Mouse (Mus musculus) cerebellum, postnatal 14 days (tissue): ENCODE results near the gene Cstad.

Source experiments
- DNase-seq, 2 experiments: peaks; one replicate each; pipeline ENCODE4 v3.0.0; 2021; ENCODE audit warnings: mixed read lengths in 2 of 2

Cstad gene

GRCm38 (mm10) chr2:30629860-30630259 is 35.0 kb downstream of the Cstad start:
- DNase-seq, result no peak

DNA sequence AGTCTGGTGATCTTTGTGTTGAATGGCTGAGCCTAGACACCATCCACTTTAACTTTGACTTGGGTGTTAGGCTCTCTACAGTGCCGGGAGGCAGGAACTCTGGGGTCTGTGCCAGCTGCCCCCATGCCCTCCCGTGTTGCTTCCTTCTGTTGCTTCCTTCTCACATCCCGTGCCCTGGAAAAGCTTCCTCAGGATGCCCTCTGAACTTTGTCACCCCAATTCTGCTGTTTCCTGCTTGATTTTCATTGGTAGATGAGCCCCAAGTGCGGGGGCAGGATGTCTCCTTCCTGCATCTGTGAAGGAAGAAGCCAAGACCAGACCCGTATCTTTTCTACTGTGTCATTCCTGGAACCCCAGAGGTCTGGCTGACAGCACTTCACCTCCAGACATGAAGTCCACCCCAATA is 41.4 kb downstream of the Cstad start:
- peak in 1 of 2 experiments; percentile 55 for DNase-seq

DNA sequence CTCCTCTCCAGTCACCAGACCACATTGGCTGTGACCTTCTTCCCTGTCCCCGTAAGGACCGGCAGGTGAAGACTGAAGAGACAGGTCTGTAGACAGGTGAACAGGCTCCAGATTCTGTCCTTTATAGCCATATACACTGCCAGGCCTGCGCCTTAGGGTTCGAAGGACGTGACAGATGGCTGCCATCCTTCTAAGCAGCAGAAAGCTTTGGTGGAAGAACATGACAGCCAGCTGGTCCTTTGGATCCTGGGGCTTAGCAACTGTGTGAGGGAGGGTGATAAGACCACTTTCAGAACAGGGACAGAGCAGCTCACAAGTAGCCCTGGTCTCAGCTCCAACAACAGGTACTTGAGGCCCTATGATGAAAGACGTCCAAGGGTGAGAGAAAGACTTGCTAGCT is 43.2 kb downstream of the Cstad start:
- peak; percentile 49 to 64 for DNase-seq

DNA sequence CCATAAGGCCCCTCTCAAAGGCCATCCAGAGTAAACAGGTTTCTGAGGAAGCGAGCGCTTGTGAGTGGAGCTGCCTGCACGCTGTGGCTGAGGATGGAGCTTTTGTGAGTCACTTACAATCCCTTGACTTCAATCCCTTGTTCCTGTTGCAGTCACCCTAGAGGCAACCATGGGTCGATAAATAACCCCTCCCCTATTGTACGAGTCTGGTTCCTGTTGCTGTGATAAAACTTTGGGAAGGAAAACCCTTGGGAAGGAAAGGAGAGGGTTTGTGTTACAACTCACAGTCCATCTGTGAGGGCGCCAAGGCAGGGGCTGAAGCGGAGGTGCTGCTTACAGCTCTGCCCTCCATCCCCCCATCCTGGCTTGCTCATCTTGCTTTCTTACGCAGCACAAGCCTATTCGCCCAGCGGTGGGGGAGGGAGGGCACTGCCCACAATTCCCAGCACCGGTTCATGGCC is 45.2 kb downstream of the Cstad start:
- peak; percentile 68 to 76 for DNase-seq

GRCm38 (mm10) chr2:30642810-30643209 is 48.0 kb downstream of the Cstad start:
- DNase-seq, result no peak

DNA sequence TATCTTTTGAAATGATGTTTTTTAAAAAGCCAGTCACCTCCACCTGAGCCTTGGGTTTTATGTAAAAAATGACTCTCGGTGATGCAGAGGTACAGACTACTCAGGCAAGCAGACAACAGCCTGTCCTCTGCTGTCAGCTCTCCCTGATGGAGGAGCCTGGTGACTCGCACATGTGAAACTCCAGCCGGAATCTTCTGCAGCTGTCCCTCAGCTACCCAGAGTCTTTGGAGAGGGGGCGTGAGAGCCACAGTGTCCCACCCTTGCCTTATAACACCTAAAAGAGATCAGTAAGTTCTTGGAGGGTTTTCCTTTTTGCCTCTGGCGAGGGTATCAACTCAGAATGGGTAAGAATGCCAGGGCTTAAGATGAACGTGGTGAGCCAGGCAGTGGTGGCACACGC is 48.6 kb downstream of the Cstad start:
- no peak for DNase-seq

- peak; percentile 82 to 87 for DNase-seq
Measured at GRCm38 (mm10) chr2:30646833-30647232, 52.0 kb downstream of the Cstad start.

GRCm38 (mm10) chr2:30647303-30647881 is 52.6 kb downstream of the Cstad start:
- DNase-seq, result no peak

DNA sequence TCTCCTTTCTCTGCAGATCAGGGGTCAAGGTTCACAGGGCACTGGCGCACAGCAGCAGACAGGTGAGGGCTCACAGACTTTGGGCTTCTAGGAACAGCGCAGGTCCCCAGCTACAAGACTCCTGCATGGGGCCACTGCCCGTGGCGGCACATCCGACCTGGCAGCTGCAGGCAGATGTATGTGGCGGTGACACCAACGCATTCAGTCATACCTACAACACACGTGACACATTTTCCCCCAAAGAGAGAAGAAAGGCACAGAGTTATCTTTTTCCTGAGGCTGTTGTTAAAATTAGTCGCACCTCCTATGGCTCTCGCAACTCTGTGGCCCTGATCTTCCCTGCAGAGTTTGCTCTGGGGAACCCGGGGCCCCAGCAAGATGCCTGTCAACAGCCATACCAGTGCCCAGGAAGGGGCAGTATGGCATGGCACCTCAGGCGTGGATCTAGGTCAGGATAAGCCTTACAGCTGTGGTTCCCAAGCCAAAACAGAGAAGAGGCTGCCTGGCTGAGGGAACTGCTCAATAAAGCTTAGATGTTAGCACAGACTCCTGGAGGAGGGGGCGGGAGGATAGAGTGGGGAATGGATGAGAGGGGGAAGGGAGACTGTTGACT is 53.1 kb downstream of the Cstad start:
- no peak for DNase-seq

DNA sequence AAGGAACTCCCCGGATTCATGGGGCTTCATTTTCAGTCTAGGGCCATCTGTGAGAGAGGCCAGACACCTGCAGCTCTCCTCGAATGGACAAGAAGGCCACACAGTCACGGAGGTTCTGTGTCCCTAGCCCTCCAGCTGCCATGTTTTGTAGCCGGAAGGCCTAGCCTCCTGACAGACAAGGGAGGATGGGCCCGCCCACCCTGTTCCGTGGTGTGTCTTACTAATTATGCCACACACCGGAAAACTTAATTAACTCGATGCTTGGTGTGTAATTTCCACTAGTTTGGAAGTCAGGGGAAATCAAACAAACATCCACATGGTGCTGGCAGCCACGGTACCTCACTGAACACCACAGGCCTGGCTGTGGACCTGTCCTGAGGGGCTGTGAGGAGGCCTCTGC is 55.4 kb downstream of the Cstad start:
- DNase-seq, result no peak

GRCm38 (mm10) chr2:30651831-30652230 is 57.0 kb downstream of the Cstad start:
- no peak for DNase-seq

DNA sequence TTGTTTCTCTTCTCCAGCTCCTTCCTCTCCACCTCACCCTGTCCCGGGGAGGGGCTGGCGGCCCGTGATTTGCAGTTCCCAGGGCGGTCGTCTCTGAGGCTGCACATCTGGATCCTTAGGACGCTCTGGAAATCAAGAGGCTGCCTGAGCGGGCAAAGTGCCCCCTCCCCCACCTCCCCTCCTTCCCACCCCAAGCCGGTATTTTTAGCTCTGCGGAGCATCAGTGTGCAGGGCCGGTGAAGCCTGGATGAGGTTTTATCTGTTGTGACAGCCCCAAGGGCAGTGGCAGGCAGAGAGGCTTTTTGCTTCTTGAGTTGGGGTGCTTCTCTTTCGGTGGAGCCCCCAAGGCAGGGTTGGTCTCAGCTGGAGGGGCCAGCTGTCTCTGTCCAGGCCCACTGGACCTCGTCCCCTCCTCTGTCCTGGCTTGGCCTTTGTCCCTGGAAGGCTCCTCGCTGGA is 57.8 kb downstream of the Cstad start:
- peak in 1 of 2 experiments; percentile 54 for DNase-seq

- DNase-seq, result no peak
Measured at GRCm38 (mm10) chr2:30653046-30653445, 58.2 kb downstream of the Cstad start.

GRCm38 (mm10) chr2:30654158-30654557 is 59.3 kb downstream of the Cstad start:
- DNase-seq, result no peak

- peak in 1 of 2 experiments; percentile 59 for DNase-seq
Measured at GRCm38 (mm10) chr2:30654582-30654981, 59.7 kb downstream of the Cstad start.

- no peak for DNase-seq
Measured at GRCm38 (mm10) chr2:30655746-30656145, 60.9 kb downstream of the Cstad start.

DNA sequence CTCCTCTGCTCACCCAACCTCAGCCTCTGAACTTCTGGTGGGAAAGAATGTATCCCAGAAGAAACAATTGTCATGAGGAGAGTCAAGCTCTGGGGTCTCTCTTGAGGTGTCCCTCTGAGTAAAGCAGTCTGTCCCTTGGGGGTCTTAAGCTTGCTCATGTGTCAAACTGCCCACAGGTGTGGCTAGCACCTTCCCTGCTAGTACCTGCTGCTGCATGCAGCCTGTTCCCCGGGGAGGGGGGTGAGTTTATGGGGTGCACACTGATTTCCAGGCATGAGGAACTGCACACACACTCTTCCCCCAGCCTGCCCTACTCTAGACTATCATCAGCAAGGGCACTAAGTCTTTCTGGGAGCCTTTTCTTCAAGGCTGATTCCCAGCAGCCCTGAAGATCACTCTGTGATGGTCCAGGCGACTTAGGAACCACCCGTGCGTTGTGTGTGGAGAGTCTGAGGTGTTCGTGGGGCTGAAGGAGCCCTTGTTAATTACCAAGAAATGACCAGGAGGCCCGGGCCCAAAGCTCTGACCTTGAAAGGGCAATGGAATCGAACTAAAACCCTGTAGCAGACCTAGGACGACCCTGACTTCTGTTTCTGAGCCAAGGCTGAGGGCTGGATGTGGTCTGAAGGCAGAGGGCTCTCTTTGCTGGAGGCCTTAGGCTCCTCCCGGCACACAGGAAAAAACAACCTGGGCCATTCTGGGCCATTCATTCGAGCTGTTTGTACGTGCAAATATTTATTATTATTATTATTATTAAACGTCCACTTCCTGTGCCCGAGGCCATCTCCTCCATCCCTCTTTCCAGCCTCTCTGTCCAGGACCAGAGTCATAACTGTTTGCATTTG is 62.1 kb downstream of the Cstad start:
- no peak for DNase-seq

DNA sequence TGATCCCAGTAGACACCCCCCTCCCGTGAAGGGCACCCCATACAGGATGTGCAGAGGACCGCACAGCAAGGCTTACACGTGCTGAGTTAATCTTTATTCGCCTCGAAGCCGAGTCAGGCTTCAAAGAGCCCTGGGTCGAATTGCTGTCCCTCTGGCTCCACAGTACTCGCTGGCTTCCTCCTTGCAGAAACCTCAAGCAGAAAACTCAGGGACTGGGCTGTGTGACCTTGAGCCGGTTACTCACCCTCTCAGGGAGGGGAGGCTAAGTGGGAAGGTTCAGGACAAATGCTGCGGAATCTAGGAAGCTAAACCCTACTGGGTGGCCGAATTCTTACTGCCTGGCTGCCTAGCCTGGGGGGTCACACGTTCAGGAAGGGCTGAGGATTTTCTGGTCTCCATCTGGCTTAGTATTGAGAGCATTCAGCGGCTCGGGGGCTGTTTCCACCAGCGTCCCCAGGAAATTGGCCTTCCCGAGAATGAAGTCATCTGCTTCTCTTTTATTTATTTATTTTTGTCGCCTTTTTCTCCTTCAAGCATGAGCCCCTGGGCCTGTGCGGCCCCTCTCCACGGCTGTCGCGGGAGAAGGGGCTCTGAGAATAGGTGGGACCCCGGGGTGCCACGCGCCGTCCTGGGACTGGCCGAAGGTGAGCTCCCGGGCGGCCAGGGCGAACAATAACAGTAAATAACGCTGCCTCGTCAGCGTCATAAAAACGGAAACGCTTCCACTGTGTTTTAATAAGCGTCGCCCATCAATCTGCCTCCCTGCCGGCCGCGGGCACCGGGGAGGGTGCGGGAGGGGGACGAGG is 63.0 kb downstream of the Cstad start:
- DNase-seq, result peak; percentile 76 to 78

- peak; percentile 100 for DNase-seq
Measured at GRCm38 (mm10) chr2:30658480-30658843, 63.6 kb downstream of the Cstad start.
